Mouse (Mus musculus) hindbrain, postnatal 0 days (tissue): ENCODE measurements around the gene Bhlha15. TPM values are rescaled to one million over a fixed set of nuclear protein-coding genes. Genes with fewer than 3 reads are reported as not detected.
A peak's percentile ranks its signal among the peaks of the same experiment; 100 is the strongest.

Source experiments
- ATAC-seq: fragments of 200-750 bp; cut with Nextera tagmentation; 2 replicates; pipeline ENCODE4 v1.8.0; 2017; ENCODE audit warnings: mild to moderate bottlenecking, moderate TSS enrichment, moderate library complexity
- DNase-seq: peaks from one replicate; pipeline ENCODE4 v3.0.0-alpha.2; 2015; ENCODE audit warnings: low spot score
- H3K27ac ChIP-seq: fragments of 300-500 bp; sonication (generic); 2 replicates; pipeline ENCODE4 v1.5.1; 2014; ENCODE audit warnings: mild to moderate bottlenecking
- H3K27me3 ChIP-seq: fragments of 300-500 bp; sonication (generic); 2 replicates; pipeline ENCODE4 v1.6.1; 2014; ENCODE audit warnings: low read length, mixed read lengths; ENCODE audit not compliant: insufficient read depth
- H3K36me3 ChIP-seq: fragments of 300-500 bp; sonication (generic); 2 replicates; pipeline ENCODE4 v1.6.1; 2014; ENCODE audit warnings: low read length, mixed read lengths; ENCODE audit not compliant: insufficient read depth
- H3K4me1 ChIP-seq: fragments of 300-500 bp; sonication (generic); 2 replicates; pipeline ENCODE4 v1.6.1; 2014; ENCODE audit warnings: antibody characterized with exemption, low read length, mixed read lengths; ENCODE audit not compliant: insufficient read depth
- H3K4me2 ChIP-seq: fragments of 300-500 bp; sonication (generic); 2 replicates; pipeline ENCODE4 v1.6.1; 2014; ENCODE audit warnings: low read depth, mild to moderate bottlenecking, low read length, moderate library complexity, mixed read lengths
- H3K4me3 ChIP-seq: fragments of 300-500 bp; sonication (generic); 2 replicates; pipeline ENCODE4 v1.5.1; 2014; ENCODE audit warnings: low read length
- H3K9ac ChIP-seq: fragments of 300-500 bp; sonication (generic); replicated peaks from 2 replicates; pipeline ENCODE4 v1.6.1; 2014; ENCODE audit warnings: mild to moderate bottlenecking, low read length, moderate library complexity, mixed read lengths
- H3K9me3 ChIP-seq: fragments of 300-500 bp; sonication (generic); 2 replicates; pipeline ENCODE4 v1.6.1; 2016; ENCODE audit warnings: low read length, mixed read lengths
- CTCF ChIP-seq: IDR thresholded peaks from 2 replicates; pipeline ENCODE4 v1.5.1; 2016; ENCODE audit warnings: antibody characterized with exemption, control low read depth, low read depth
- WGBS: fragments of 180-500 bp; shearing (Covaris S2); extraction: QIAGEN DNeasy Blood & Tissue Kit; methylation state at CpG from one replicate; pipeline ENCODE4 v1.1.7; 2014; 5-methylcytosine and 5-hydroxymethylcytosine counted together
- polyA plus RNA-seq: library from polyadenylated mRNA; unstranded; fragments of >200 nt; fragmentation: Nextera tagmentation; extraction: Ambion mirVana; gene quantifications from 2 replicates; pipeline ENCODE4 v1.2.1, GENCODE M21; 2015
- total RNA-seq: library from RNA; depleted of rRNA; stranded (reverse); fragments of >200 nt; gene quantifications from 2 replicates; pipeline ENCODE4 v1.2.3, GENCODE M21; 2014

The Bhlha15 gene
- total and polyA plus RNA-seq, 2 experiments from 2014 or later, result 0.08 to 0.10 TPM

DNA sequence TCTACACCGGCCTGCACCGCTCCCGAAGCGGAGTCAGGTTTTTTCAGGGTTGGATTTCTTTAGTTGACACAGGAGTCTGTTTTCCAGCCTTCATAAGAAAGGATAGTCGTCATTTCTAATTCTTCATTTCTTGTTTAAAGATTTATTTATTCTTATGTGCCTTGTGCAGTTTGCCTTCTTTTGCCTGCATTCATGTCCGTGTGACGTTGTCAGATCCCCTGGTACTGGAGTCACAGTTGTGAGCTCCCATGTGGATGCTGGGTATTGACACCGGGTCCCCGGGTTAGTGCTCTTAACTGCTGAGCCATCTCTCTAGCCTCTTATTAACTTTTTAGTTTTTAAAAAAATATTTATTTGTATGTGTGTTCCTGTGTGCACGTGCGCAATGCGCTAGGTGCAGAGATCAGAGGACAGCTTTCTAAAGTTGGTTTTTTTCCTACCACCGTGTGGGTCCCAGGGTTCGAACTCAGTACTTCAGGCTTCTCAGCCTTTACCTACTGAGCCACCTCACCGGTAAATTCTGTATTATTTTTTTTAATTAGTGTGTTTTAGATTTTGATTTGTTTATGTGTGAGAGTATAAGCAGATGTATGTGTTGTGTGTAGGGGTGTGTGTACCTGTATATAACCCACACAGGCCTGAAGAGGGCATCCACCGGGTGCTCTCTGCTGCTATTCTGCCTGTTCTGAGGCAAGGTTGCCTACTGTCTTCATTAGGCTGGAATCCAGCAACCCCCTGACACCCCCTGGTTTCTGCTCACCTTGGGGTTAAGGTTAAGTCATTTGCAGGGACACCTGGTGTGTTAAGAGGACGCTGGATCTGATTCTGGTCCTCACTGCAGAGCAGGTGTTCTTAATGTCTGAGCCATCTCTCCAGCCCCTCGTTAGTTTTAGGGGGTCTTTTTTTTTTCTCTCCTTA, 34.1 kb downstream of the Bhlha15 start:
- no peak for ATAC-seq

DNA sequence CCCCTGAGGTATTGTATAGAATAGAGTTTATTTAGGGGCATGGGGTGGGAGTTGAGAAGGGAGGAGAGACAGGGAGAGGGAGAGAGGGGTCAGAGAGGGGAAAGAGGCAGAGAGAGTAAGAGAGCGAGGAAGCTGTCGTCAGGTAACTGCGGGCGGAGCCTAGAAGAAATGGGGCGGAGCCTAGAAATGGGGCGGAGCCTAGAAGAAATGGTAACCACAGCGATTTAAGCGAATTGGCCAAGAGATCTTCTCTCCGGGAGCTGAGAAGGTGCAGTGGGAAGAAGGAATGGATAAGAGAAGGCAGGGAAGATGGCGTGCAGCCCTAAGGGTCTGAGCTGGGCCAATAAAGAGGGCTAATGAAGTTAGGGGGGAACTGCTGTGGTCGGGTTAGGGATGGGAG, 36.1 kb downstream of the Bhlha15 start:
- H3K36me3 ChIP-seq, result no peaks in the 10 kb centered on the region
- no peaks in the 10 kb centered on the region for H3K27me3 ChIP-seq
- peaks cover 11% of the 10 kb centered on the region for H3K4me1 ChIP-seq
- H3K27ac ChIP-seq, result no peak overlapping the region
- no peak for DNase-seq
- WGBS, result 30% methylated on average over 11 of the region's 11 CpGs
- no peak for TF ChIP-seq CTCF
- H3K4me3 ChIP-seq, result no peak overlapping the region
- H3K9me3 ChIP-seq, result no peaks in the 10 kb centered on the region
- no peak for ATAC-seq
- H3K9ac ChIP-seq, result no peak overlapping the region
- H3K4me2 ChIP-seq, result no peak overlapping the region

More for the DNA sequence above, 34.1 kb downstream of the Bhlha15 start:
- DNase-seq, result no peak
- Histone ChIP-seq H3K4me1 (peaks cover 12% of the 10 kb centered on the region), H3K4me2 (peak overlapping the region; percentile 91), H3K9me3 (no peaks in the 10 kb centered on the region), H3K4me3 (peak overlapping the region; percentile 76), H3K9ac (peak overlapping the region; percentile 74), H3K27ac (peak overlapping the region; percentile 84; the same call in 1 of the 2 replicates), H3K36me3 (no peaks in the 10 kb centered on the region), H3K27me3 (no peaks in the 10 kb centered on the region)
- no peak for TF ChIP-seq CTCF
- 23% methylated on average over 18 of the region's 18 CpGs for WGBS

DNA sequence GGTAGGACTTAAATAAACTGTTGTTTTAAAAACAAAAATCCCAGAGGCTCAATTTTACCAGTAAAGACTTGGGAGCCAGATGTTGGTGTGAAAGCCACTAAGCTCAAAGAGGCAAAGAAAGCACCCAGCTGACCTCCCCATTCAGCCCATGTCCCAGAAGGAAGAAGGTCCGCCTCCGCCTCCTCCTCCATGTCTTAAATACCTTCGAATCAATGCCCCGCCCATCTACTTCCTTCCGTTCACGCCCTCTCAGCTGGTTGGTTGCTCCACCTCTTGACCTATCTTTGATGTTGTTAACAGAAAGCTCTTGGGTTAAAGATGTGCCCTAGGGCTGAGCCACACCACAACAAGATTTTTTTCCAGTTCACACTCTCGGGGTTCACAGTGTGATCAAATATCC, 40.1 kb downstream of the Bhlha15 start:
- no peaks in the 10 kb centered on the region for H3K27me3 ChIP-seq
- H3K9me3 ChIP-seq, result no peaks in the 10 kb centered on the region
- no peak overlapping the region for H3K4me2 ChIP-seq
- H3K9ac ChIP-seq, result no peak overlapping the region
- no peak for TF ChIP-seq CTCF
- 84% methylated on average over 7 of the region's 7 CpGs for WGBS
- no peaks in the 10 kb centered on the region for H3K36me3 ChIP-seq
- DNase-seq (no peak), ATAC-seq (no peak)
- no peak overlapping the region for H3K4me3 ChIP-seq
- H3K27ac ChIP-seq, result no peak overlapping the region
- H3K4me1 ChIP-seq, result no peaks in the 10 kb centered on the region

DNA sequence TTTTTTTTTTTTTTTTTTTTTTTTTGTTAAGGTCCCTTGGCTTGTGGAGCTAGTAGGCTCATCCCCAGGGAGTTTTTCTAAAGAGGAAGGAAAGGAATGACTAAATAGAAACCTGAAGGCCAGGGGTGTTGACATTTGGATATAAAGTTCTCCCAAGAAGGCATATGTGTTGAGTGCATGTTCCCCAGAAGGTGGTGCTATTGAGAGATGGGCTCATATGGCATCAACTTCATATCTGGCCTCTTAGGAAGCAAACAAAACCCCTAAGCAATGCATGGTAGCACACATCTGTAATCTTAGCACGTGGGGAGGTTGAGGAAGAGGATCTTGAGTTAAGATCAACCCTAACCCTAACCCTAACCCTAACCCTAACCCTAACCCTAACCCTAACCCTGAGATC, 41.3 kb downstream of the Bhlha15 start:
- ATAC-seq (no peak), DNase-seq (peak; percentile 18)
- TF ChIP-seq CTCF, result peak; percentile 56
- no peaks in the 10 kb centered on the region for H3K4me1 ChIP-seq
- H3K4me2 ChIP-seq, result no peak overlapping the region
- H3K36me3 ChIP-seq, result no peaks in the 10 kb centered on the region
- H3K27me3 ChIP-seq, result no peaks in the 10 kb centered on the region
- 78% methylated on average over 1 of the region's 1 CpGs for WGBS
- no peak overlapping the region for H3K9ac ChIP-seq
- H3K9me3 ChIP-seq, result no peaks in the 10 kb centered on the region
- no peak overlapping the region for H3K4me3 ChIP-seq
- H3K27ac ChIP-seq, result no peak overlapping the region

DNA sequence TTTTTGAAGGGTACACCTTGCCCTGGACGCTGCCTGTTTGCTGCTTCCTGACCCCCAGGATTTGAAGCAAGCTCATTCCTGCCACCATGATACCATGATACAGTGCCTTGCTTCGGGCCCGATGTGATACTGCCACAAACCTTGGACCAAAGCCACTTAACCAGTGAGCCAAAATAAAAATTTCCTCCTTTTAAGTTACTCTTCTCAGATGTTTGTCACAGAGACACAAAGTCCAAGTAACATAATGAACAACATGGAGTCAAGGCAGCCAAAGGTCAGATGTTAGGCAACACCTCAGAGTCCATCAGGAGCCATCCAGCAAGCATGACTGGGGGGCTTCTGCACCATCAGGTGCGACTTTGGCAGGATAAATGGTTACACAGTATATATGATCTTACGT, 42.4 kb downstream of the Bhlha15 start:
- Histone ChIP-seq H3K27me3 (no peaks in the 10 kb centered on the region), H3K9ac (no peak overlapping the region), H3K36me3 (no peaks in the 10 kb centered on the region), H3K27ac (no peak overlapping the region), H3K4me1 (no peaks in the 10 kb centered on the region), H3K9me3 (no peaks in the 10 kb centered on the region), H3K4me2 (no peak overlapping the region), H3K4me3 (no peak overlapping the region)
- DNase-seq (no peak), ATAC-seq (no peak)
- no peak for TF ChIP-seq CTCF
- WGBS, result 91% methylated on average over 5 of the region's 5 CpGs

DNA sequence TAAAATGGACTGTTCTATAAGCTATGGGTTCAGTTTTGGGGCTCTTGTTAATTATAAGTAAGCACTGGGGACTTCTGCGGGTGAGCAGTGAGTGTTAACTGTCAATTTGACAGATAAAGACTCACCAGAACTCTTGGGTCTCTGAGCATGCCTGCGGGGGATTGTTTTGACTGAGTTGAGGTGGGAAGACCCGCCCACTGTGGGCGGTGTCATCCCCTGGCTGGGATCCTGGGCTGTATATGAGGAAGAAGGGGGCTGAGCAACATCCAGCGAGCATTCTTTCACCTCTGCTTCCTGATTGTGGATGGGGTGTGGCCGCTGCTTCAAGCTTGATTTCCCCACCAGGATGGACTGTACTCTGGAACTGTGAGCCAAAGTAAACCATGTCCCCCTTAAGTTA, 44.1 kb downstream of the Bhlha15 start:
- Histone ChIP-seq H3K4me2 (no peak overlapping the region), H3K4me3 (no peak overlapping the region), H3K36me3 (no peaks in the 10 kb centered on the region), H3K27me3 (no peaks in the 10 kb centered on the region), H3K27ac (no peak overlapping the region), H3K9me3 (no peaks in the 10 kb centered on the region), H3K9ac (no peak overlapping the region), H3K4me1 (no peaks in the 10 kb centered on the region)
- TF ChIP-seq CTCF, result no peak
- WGBS, result 78% methylated on average over 6 of the region's 6 CpGs
- no peak for ATAC-seq
- DNase-seq, result no peak

DNA sequence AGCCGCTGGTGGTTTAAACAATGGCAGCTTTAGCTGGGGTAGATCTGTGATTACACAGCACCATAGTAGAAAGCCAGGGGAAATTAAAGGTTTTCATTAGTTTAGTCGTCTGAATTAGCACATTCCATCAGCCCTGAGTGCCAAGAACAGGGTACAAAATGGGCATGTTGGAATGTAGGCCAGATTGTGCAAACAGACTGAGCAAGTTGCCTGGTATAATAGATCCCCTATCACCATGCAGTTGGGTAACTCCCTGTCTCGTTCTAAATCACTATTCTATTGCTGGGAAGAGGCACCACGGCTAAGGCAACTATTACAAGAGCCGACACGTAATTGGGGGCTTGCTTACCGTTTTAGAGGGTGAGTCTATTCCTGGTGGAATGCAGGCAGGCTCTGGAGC, 44.6 kb downstream of the Bhlha15 start:
- no peak overlapping the region for H3K4me2 ChIP-seq
- 79% methylated on average over 7 of the region's 7 CpGs for WGBS
- TF ChIP-seq CTCF, result no peak

More for the DNA sequence above, 44.6 kb downstream of the Bhlha15 start:
- Histone ChIP-seq H3K4me1 (no peaks in the 10 kb centered on the region), H3K36me3 (no peaks in the 10 kb centered on the region), H3K4me3 (no peak overlapping the region), H3K27ac (no peak overlapping the region), H3K9ac (no peak overlapping the region), H3K27me3 (no peaks in the 10 kb centered on the region), H3K9me3 (no peaks in the 10 kb centered on the region)
- DNase-seq (no peak), ATAC-seq (no peak)
